Mouse (Mus musculus): Measurements from ENCODE around the gene Ddc.

GRCm38 (mm10) chr11:11905518-11905917 is 7.6 kb upstream of the Ddc start:
- no peak for TF ChIP-seq CTCF (IDR thresholded peaks at IDR 0.05)
- no peak for TF ChIP-seq EP300 (IDR thresholded peaks at IDR 0.05)
